Mouse (Mus musculus): Measurements from ENCODE around the gene Mamdc2. TPM values are rescaled to one million over a fixed set of nuclear protein-coding genes. Genes with fewer than 3 reads are reported as not detected.

The Mamdc2 gene
- polyA plus RNA-seq, 1 experiment from 2014 or later, result 1.3 TPM

DNA sequence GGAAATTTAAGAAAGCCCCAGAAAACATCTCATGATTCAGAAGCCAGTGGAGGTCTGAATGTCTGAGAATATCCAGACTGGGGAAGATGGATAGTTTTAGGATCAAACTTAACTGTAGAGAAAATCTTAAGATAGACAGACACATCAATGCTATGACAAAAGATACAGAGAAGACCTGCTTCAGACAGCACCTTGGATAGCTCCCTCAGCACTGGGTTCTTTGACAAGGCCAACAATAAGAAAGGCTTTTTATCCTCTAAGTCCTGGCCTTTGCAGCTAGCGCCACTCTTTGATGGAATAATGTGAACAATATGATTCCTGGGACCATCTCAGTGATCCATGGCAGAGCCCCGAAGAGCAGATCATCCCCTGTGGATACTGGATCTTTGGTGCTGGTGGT, 52.3 kb downstream of the Mamdc2 start:
- no peaks in the 10 kb centered on the region for H3K36me3 ChIP-seq (ENCODE audit: control insufficient read depth, insufficient read depth)
- ATAC-seq, result no peak
- no peak overlapping the region for H3K4me3 ChIP-seq (replicated peaks; ENCODE audit: low read length)
- H3K27ac ChIP-seq (ENCODE audit: low read length), result no peak overlapping the region
- 54% methylated on average over 2 of the region's 2 CpGs for WGBS
- H3K4me2 ChIP-seq (ENCODE audit: low read length), result no peak overlapping the region
- H3K27me3 ChIP-seq (replicated peaks; ENCODE audit: control insufficient read depth, insufficient read depth, low read length), result no peaks in the 10 kb centered on the region
- H3K9ac ChIP-seq (replicated peaks; ENCODE audit: low read depth, low read length), result no peak overlapping the region
- H3K4me1 ChIP-seq (replicated peaks; ENCODE audit: control insufficient read depth, insufficient read depth, low read length), result no peaks in the 10 kb centered on the region
- H3K9me3 ChIP-seq (ENCODE audit: control insufficient read depth, low read length), result no peaks in the 10 kb centered on the region

DNA sequence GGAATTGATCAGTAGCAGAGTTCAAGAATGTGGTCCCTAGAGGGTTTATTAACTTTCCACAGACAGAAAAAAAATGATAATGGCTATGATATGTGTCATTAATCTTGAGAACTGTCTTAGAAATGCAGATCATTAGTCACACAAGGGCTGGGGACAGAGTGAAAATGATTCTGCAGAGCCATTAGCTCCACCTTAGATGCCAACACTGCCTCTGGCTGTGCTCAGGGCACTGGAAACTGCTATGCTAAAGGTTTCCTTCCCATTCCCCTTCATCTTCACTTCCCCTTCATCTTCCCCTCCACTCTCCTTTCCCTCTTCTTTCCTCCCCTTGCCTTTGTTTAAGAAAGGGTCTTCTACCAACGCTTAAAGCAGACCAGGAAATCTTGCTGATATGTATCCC, 53.6 kb downstream of the Mamdc2 start:
- H3K27ac ChIP-seq (ENCODE audit: low read length), result no peak overlapping the region
- H3K36me3 ChIP-seq (ENCODE audit: control insufficient read depth, insufficient read depth), result no peaks in the 10 kb centered on the region
- WGBS, result 70% methylated on average over 1 of the region's 1 CpGs
- H3K4me1 ChIP-seq (replicated peaks; ENCODE audit: control insufficient read depth, insufficient read depth, low read length), result no peaks in the 10 kb centered on the region
- H3K4me2 ChIP-seq (ENCODE audit: low read length), result no peak overlapping the region
- H3K9ac ChIP-seq (replicated peaks; ENCODE audit: low read depth, low read length), result no peak overlapping the region
- ATAC-seq, result no peak
- no peaks in the 10 kb centered on the region for H3K27me3 ChIP-seq (replicated peaks; ENCODE audit: control insufficient read depth, insufficient read depth, low read length)
- H3K4me3 ChIP-seq (replicated peaks; ENCODE audit: low read length), result no peak overlapping the region
- no peaks in the 10 kb centered on the region for H3K9me3 ChIP-seq (ENCODE audit: control insufficient read depth, low read length)

DNA sequence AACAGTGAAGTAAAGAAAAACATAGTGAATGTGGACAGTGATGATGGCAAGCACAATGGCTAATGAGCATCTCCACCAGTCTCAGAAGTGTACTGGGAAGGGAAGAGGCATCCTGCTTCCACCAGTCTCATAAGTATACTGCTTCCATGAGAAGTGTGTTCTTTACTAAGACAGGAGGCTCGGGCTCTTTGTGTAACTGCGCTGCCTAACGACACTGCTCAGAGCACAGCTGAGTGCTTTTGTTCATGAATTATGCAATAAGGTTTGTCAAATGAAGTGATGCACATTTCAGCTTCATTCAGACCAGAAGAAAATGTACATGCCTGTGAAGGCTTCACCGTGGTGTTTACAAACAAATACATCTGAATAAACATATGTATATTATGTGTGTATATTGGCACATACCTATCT, 59.4 kb downstream of the Mamdc2 start:
- WGBS, result 11% methylated on average over 4 of the region's 4 CpGs
- H3K9ac ChIP-seq (replicated peaks; ENCODE audit: low read depth, low read length), result no peak overlapping the region
- H3K4me2 ChIP-seq (ENCODE audit: low read length), result no peak overlapping the region
- H3K27ac ChIP-seq (ENCODE audit: low read length), result no peak overlapping the region
- no peak overlapping the region for H3K4me3 ChIP-seq (replicated peaks; ENCODE audit: low read length)
- H3K27me3 ChIP-seq (replicated peaks; ENCODE audit: control insufficient read depth, insufficient read depth, low read length), result no peaks in the 10 kb centered on the region
- no peaks in the 10 kb centered on the region for H3K9me3 ChIP-seq (ENCODE audit: control insufficient read depth, low read length)
- H3K4me1 ChIP-seq (replicated peaks; ENCODE audit: control insufficient read depth, insufficient read depth, low read length), result peaks cover 7% of the 10 kb centered on the region; the same call in 1 of the 2 replicates
- ATAC-seq, result peak; percentile 96
- H3K36me3 ChIP-seq (ENCODE audit: control insufficient read depth, insufficient read depth), result no peaks in the 10 kb centered on the region

DNA sequence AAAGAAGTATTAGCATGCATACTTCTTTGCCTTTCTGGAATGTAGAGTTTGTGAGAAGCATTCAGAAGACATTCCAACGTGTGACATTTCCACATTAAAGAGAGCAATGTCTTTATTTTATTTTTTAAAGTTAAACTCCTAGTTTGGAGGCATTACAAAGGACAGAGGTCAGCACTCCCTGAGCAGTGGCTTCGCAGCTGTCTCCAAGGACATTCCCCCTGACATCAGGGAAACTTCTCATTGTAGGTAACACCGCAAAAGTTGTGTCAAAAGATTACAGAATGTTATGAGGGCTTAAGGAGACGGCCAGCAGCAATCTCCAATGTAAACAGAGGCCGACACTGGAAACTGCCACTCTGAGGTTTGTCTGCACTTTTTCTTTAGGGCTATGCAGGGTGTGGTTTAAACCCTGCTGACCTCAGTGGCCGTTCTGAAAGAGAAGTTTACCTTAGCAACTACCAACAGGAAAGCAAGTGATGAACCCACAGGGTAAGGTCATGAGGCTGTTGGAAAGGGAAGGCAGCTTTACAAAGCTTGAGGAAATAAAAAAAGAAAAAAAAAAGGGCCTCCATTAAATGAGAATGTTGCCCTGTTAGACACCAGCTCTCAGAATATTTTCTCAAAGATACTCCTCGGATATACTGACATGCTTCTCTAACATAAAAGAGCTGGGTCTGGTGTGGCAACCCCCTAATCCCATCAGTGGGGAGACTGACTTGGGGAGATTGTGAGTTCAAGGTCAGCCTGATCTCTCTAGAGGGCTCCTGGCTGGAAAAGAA, 60.0 kb downstream of the Mamdc2 start:
- H3K4me3 ChIP-seq (replicated peaks; ENCODE audit: low read length), result no peak overlapping the region
- H3K27me3 ChIP-seq (replicated peaks; ENCODE audit: control insufficient read depth, insufficient read depth, low read length), result no peaks in the 10 kb centered on the region
- ATAC-seq, result no peak
- no peaks in the 10 kb centered on the region for H3K36me3 ChIP-seq (ENCODE audit: control insufficient read depth, insufficient read depth)
- no peak overlapping the region for H3K4me2 ChIP-seq (ENCODE audit: low read length)
- H3K4me1 ChIP-seq (replicated peaks; ENCODE audit: control insufficient read depth, insufficient read depth, low read length), result peaks cover 7% of the 10 kb centered on the region; the same call in 1 of the 2 replicates
- no peaks in the 10 kb centered on the region for H3K9me3 ChIP-seq (ENCODE audit: control insufficient read depth, low read length)
- WGBS, result 54% methylated on average over 7 of the region's 7 CpGs
- H3K9ac ChIP-seq (replicated peaks; ENCODE audit: low read depth, low read length), result no peak overlapping the region
- no peak overlapping the region for H3K27ac ChIP-seq (ENCODE audit: low read length)

DNA sequence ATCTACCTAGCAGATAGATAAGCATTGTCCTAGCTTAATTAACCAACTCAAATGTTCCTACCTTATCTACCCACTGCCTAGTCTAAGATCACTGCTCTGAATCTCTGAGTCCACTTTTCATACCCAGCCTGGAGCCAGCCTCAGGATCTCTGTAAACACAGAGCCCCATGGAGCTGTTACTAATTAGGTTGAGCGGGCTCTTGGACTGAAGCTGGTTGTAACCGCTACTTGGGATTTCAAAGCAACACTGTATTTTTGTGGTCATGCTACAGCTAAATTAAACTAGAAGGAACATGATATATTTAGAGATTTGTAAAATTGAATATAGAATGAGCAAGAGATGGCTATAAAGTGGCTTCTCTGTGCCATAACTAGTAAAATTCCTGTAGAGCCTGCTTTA, 65.8 kb downstream of the Mamdc2 start:
- Histone ChIP-seq H3K9me3 (ENCODE audit: control insufficient read depth, low read length) (no peaks in the 10 kb centered on the region), H3K27ac (ENCODE audit: low read length) (no peak overlapping the region), H3K4me2 (ENCODE audit: low read length) (no peak overlapping the region), H3K4me1 (replicated peaks; ENCODE audit: control insufficient read depth, insufficient read depth, low read length) (no peaks in the 10 kb centered on the region), H3K9ac (replicated peaks; ENCODE audit: low read depth, low read length) (no peak overlapping the region), H3K27me3 (replicated peaks; ENCODE audit: control insufficient read depth, insufficient read depth, low read length) (no peaks in the 10 kb centered on the region), H3K4me3 (replicated peaks; ENCODE audit: low read length) (no peak overlapping the region), H3K36me3 (ENCODE audit: control insufficient read depth, insufficient read depth) (no peaks in the 10 kb centered on the region)
- ATAC-seq, result no peak
- WGBS, result 88% methylated on average over 2 of the region's 2 CpGs

DNA sequence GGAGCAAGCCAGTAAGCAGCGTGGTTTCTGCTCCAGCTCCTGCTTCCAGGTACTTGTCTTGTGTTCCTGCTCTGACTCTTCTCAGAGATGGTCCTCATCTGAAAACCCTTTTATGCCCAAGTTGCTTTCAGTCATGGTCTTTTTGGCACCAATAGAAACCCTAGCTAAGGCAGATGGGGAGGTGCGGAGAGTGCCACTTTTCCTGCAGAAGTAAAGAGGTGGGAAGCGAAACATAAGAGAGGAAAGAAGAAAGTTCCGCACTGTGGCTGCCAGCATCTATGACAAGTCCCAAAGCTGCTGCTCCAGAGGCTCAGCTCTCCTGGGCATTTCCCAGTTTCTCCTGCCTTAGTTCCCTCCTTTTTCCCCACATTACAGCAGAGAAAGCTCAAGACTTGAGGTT, 67.3 kb downstream of the Mamdc2 start:
- 0 out of 2 replicates have a peak, but pooled peaks cover 2% of the 10 kb centered on the region for H3K4me1 ChIP-seq (replicated peaks; ENCODE audit: control insufficient read depth, insufficient read depth, low read length)
- H3K4me2 ChIP-seq (ENCODE audit: low read length), result no peak overlapping the region
- H3K27me3 ChIP-seq (replicated peaks; ENCODE audit: control insufficient read depth, insufficient read depth, low read length), result no peaks in the 10 kb centered on the region
- H3K9ac ChIP-seq (replicated peaks; ENCODE audit: low read depth, low read length), result no peak overlapping the region
- no peaks in the 10 kb centered on the region for H3K9me3 ChIP-seq (ENCODE audit: control insufficient read depth, low read length)
- H3K4me3 ChIP-seq (replicated peaks; ENCODE audit: low read length), result no peak overlapping the region
- 94% methylated on average over 4 of the region's 4 CpGs for WGBS
- H3K27ac ChIP-seq (ENCODE audit: low read length), result no peak overlapping the region
- H3K36me3 ChIP-seq (ENCODE audit: control insufficient read depth, insufficient read depth), result no peaks in the 10 kb centered on the region
- no peak for ATAC-seq

DNA sequence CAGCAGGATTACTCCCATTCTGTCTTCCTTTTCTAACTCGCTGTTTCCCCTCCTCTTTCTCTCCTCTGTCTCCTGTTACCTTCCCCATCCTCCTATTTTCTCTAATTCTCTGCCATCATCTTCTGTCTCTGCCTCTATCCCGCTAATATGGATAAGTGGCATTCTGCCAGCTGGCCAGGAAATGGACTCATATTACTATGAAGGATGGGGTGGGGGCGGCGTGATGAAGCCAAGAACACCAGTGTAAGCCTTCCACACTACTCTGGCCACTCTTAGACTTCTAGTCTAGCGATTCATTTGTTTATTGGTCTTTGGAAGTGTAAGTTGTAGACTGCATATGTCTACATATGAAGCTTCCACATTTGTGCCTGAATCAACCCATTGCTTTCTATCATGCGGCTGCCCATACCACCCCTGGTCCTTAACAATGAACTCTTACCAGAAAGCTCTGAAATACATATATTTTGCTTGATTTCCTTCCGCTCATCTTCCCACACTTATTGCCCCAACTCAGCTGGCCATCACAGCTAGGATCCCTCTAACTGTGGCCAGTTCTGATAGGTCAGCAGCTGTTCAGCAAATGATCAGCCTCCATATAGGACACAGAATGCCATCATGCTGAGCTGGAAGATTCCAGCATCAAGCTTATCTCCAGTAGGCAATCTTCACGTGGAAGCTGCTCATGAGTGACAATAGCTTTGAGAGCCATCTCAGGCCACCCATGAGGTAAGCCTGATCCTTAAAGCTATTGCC, 68.3 kb downstream of the Mamdc2 start:
- no peak for ATAC-seq
- Histone ChIP-seq H3K4me2 (ENCODE audit: low read length) (no peak overlapping the region), H3K9me3 (ENCODE audit: control insufficient read depth, low read length) (no peaks in the 10 kb centered on the region), H3K27me3 (replicated peaks; ENCODE audit: control insufficient read depth, insufficient read depth, low read length) (no peaks in the 10 kb centered on the region), H3K4me3 (replicated peaks; ENCODE audit: low read length) (no peak overlapping the region), H3K27ac (ENCODE audit: low read length) (no peak overlapping the region), H3K9ac (replicated peaks; ENCODE audit: low read depth, low read length) (no peak overlapping the region), H3K4me1 (replicated peaks; ENCODE audit: control insufficient read depth, insufficient read depth, low read length) (peaks cover 7% of the 10 kb centered on the region; the same call in 1 of the 2 replicates), H3K36me3 (ENCODE audit: control insufficient read depth, insufficient read depth) (no peaks in the 10 kb centered on the region)
- 82% methylated on average over 8 of the region's 8 CpGs for WGBS

DNA sequence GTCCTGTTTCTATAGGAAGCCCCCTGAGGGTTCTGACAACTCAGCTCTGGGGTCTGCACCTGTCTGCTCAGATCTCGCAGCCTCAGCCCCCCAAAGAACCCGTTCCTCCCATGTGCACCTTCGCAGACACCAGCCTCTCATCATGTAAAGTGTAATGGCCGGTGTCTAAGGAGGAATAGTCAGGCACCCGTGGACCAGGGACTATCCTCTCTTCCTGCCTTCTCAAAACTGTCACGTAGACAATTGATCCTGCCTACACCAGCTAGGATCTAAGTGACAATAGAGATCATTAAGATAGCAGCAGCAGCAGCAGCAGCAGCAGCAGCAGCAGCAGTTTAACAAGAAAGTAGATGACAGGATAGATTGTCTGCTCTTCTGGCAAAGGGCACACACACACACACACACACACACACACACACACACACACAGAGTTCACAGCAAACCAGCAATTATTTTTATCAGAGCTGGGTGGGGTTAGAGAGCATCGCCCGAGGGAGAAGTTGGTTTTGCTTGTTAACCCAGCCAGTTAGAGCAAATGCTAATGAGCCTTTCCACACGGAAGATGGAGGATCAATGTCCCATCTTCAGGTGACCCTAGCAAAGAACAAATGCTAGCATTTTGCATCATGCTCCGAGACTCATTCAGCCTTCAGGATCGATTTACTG, 71.6 kb downstream of the Mamdc2 start:
- H3K27me3 ChIP-seq (replicated peaks; ENCODE audit: control insufficient read depth, insufficient read depth, low read length), result no peaks in the 10 kb centered on the region
- no peak overlapping the region for H3K9ac ChIP-seq (replicated peaks; ENCODE audit: low read depth, low read length)
- H3K4me2 ChIP-seq (ENCODE audit: low read length), result no peak overlapping the region
- H3K4me3 ChIP-seq (replicated peaks; ENCODE audit: low read length), result no peak overlapping the region
- H3K4me1 ChIP-seq (replicated peaks; ENCODE audit: control insufficient read depth, insufficient read depth, low read length), result peaks cover 7% of the 10 kb centered on the region; the same call in 1 of the 2 replicates
- WGBS, result 53% methylated on average over 11 of the region's 11 CpGs
- H3K27ac ChIP-seq (ENCODE audit: low read length), result no peak overlapping the region
- H3K36me3 ChIP-seq (ENCODE audit: control insufficient read depth, insufficient read depth), result no peaks in the 10 kb centered on the region
- no peak for ATAC-seq
- H3K9me3 ChIP-seq (ENCODE audit: control insufficient read depth, low read length), result no peaks in the 10 kb centered on the region

DNA sequence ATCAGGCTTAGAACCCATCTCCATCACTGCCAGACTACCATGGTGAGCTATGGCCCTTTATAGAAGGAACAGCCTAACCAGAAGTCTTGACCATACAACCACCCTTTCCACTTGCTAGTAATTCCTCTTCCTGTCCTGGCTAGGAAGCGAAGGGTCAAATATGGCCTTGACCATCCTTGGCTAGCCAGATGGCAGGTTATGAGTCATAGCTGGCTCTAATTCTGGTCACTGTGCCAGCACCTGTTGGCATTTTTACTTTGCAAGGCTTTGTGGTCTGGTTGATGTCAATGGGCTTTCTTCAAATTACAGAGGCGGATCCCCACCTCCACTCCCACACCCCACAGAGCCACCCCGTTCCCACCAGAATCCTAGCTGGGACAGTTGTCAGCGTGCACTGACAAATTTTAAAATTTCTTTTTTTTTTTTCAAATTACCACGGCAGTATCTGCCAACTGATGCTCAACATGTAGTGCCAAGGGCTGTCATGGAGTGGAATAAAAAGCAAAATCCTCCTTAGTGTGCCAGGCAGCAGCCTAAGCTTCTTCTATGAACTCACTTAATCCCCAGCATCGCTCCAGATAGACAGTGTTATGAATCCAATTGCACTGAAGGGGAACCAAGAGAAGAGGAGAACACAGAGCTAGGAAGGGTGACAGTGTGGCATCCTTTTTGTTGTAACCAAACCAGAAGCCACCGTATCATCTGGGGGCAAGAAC, 73.1 kb downstream of the Mamdc2 start:
- Histone ChIP-seq H3K27me3 (replicated peaks; ENCODE audit: control insufficient read depth, insufficient read depth, low read length) (no peaks in the 10 kb centered on the region), H3K4me2 (ENCODE audit: low read length) (no peak overlapping the region), H3K9me3 (ENCODE audit: control insufficient read depth, low read length) (no peaks in the 10 kb centered on the region), H3K4me1 (replicated peaks; ENCODE audit: control insufficient read depth, insufficient read depth, low read length) (peaks cover 7% of the 10 kb centered on the region; the same call in 1 of the 2 replicates), H3K27ac (ENCODE audit: low read length) (no peak overlapping the region), H3K4me3 (replicated peaks; ENCODE audit: low read length) (no peak overlapping the region), H3K9ac (replicated peaks; ENCODE audit: low read depth, low read length) (no peak overlapping the region), H3K36me3 (ENCODE audit: control insufficient read depth, insufficient read depth) (no peaks in the 10 kb centered on the region)
- 68% methylated on average over 7 of the region's 7 CpGs for WGBS
- ATAC-seq, result 0 out of 2 replicates have a peak, but pooled peaks have one; percentile 46

Measured in forebrain, embryonic 16.5 days (tissue).